Mouse (Mus musculus) urinary bladder, postnatal 25 days (tissue): Measurements from ENCODE around the gene Smim17.
"Not testable (repeated sequence)": the region's sequence is repeated elsewhere in the genome, so short reads cannot be mapped to it uniquely, and the experiment has no call there.

Source experiments
- DNase-seq: peaks from one replicate; pipeline ENCODE4 v3.0.0; 2022; ENCODE audit warnings: low spot score

The Smim17 gene

DNA sequence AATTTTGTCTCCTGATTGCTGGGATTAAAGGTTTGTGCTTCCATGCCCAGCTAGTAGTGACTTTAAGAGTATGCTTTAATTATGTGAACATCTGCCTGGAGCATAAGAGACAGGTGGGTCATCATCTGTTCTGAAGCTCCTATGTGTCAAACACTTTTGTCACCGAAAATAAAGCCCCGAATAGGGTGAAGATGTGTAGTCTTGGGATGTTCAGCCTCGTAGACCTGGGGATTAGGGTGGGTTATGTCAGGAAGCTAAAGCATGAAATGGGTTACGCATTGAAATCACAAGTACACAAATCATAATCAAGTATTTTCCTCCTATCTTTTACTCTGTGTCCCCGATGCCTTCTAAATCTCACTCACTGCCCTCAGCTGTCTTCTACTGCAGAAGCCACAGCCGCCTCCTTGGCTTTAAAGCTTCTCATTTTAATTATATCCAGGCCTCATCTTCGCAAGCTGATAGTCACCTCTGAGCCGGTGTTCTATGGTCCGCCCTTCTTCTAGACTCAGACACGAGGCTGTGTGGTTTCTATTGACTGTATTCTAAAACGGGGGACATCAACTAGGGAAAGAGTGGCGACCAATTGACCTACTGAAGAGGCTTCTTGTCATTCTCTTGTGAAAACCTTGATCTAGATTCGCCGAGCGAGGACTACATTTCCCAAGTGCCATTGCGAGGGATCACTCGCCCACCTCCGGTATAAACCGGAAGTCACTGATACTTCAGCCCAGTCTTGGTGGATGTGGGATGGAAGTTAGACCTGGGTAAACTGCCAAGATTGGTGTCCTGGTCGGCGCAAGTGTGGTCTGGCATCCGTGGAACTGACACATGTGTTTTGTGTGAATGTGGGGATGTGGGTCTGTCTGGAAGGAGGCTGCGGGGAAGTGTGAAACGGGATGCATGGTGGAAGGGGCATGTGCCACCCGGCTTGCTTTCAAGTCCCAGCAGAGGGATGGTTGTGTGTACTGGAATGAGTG, at the start of gene Smim17:
Gene Smim17, plus strand, starts transcription at position 720 of the 980 bp plus-strand sequence.
- DNase-seq: peak; percentile 11

- no peak for DNase-seq
Measured at GRCm38 (mm10) chr7:6358121-6358520, 40.4 kb upstream of the Smim17 start.

DNA sequence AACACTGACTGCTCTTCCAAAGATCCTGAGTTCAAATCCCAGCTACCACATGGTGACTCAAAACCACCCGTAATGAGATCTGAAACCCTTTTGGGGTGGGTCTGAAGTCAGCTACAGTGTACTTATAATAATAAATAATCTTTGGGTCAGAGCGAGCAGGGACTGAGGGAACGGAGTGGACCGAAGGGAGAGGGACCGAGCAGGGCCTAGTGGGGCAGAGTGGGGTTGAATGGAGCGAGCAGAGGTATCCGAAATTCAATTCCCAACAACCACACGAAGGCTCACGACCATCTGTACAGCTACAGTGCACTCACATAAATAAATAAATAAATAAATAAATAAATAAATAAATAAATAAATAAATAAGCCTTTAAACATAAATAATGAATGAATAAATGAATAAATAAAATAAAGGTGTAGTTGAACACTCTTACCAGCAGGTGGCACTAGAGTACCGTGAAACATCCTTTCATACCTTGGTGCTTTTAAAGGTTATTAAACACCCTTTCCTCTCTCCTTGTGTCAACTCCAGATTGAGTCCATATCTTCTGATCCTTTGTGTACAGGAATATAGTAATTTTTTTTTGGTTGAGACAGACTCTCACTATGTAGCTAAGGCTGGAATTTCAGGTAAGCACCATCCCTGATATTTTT, 39.5 kb upstream of the Smim17 start:
- DNase-seq: peak; percentile 12

GRCm38 (mm10) chr7:6360477-6361060, 37.9 kb upstream of the Smim17 start:
- no peak for DNase-seq

DNA sequence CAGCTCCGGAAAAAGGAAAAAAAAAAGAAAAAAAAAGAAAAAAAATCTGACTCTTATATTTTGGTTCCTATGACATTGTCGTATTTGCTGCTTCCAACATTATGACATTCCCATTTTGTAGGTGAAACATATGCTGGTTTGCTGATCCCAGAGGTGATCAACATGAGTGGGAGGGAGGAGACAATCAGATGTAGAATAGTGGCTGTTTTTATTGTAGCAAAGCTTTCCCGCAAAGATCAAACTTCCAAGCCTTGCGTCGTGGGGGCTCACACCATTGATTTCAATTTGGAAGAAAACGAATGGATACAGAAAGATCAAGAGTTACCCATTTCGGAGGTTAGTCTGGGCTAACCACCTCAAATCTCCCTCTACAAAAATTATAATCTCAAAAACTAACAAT, 36.8 kb upstream of the Smim17 start:
- DNase-seq: no peak

DNA sequence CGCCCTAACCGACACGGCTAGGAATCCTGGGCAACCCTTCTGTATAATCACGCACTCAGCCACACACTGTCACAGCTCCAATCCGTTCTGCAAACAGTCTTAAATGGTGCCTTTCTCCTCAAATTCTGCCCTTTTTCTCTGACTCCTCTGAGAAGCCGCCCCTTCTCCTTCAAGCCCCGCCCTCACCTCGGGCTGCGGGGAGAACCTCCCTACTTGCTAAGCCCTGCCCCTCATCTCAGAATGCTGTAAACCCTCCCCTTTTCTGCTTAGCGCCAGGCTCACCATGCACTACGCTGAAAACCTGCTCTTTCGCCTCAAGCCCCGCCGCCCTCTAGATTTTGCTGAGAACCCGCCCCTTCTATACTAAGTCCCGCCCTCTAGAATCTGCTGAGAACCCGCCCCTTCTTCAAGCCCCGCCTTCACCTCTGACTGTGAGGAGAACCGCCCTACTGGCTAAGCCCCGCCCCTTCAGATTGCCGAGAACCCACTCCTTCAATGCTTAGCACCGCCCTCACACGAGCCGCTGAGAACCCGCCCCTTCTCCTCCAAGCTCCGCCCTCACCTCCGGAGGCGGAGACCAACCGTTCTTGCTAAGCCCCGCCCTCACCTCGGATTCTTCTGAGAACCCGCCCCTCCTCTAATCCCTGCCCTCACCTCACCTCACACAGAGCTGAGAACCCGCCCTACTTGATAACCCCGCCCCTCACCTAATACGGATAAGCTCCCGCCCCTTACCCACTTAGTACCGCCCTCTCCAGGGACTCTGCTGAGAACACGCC, 36.1 kb upstream of the Smim17 start:
- DNase-seq: peak; percentile 96

DNA sequence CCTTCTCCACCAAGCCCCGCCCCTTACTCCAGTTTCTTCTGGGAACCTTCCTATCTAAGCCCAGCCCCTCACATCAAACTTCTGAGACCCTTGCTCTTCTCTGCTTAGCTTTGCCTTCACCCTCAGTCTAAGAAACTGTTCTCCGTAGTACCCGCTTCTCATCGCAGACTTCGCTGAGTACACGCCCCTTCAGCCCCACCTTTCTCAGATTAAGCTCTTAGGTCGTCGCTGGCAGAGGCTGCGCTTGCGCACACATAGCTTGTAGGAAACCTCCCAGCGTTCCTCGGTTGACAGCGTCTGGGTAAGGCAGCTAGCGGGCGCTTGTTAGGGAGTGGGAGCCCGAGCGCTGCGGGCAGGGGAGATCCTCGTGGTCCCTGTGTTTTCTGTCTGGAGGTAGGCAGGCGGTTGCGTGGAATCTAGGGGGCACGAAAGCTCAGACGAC, 35.4 kb upstream of the Smim17 start, which contains the start of gene Zfp78:
Gene Zfp78, plus strand, starts transcription at position 234 of the 442 bp plus-strand sequence.
- no peak for DNase-seq

DNA sequence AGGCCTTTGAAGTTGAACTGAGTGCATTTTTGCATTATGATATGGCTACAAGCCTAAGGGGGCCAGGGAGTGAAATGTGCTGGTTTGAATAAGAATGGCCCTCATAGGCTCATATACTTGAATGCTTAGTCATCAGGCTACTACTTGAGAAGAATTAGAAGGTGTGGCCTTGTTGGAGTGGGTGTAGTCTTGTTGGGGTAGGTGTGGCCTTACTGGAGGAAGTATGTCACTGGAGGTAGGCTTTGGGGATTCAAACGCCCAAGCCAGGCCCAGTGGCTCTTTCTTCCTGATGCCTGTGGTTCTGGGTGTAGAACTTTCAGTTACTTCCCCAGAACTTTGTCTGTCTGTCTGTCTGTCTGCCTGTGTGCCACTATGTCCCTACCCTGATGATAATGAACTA, 33.8 kb upstream of the Smim17 start:
- DNase-seq: no peak

GRCm38 (mm10) chr7:6367185-6367584, 31.3 kb upstream of the Smim17 start:
- DNase-seq: no peak

DNA sequence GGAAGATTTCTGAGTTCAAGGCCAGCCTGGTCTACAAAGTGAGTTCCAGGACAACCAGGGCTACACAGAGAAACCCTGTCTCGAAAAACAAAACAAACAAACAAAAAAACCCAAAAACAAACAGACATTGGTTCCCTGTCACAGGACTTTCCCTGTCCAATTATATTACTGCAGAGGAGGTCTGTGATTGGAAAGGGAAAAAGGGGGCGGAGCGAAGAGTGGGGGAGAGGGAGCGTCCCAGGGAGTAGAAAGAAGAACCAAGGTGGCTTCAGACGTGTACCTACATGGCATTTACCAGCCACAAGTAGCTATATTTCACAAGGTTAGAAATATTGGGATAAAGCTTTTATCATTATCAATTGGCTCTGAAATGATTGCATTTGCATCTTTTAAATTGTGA, 30.4 kb upstream of the Smim17 start:
- DNase-seq: not testable (repeated sequence)

DNA sequence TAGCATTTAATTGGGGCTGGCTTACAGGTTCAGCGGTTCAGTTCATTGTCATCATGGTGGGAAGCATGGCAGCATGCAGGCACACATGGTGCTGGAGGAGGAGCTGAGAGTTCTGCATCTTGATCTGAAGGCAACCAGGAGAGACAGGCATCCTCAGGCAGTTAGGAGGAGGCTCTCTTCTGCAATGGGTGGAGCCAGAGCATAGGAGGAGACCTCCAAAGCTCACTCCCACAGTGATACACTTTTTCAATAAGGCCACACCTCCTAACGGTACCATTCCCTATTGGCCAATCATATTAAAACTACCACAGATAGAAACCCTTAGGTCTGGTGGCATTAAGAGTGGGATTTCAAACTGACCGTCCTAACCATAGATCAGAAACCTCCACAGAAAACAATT, 29.1 kb upstream of the Smim17 start:
- no peak for DNase-seq

DNA sequence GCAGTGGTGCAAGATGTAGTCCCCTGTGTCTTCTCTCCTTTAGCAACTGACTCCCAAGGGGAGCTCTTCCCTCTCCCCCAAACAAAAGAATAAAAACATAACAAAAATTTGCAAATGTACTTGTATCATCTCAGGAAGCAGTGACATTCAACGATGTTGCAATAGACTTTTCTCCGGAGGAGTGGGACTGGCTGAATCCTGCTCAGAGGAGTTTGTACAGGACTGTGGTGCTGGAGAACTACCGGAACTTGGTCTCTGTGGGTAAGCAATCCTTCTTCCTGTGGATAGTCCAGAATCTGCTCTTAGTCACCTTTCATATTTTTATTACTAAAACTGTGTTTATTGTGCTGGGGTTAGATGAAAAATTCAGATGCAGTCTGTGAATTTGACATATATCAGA, 25.5 kb upstream of the Smim17 start:
- DNase-seq: no peak

DNA sequence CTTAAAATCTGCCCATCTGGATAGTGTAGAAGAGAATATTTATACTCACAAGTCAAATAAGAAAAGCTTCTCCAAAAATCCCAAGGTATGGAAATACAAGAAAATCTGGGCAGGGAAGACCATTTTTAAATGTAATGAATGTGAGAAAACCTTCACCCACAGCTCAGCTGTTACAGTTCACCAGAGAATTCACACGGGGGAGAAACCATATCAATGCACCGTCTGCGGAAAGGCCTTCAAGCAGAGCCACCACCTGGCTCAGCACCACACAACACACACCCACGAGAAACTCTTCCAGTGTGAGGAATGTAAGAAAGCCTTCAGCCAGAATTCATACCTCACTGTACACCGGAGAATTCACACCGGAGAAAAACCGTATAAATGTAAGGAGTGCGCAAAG, 20.1 kb upstream of the Smim17 start:
- DNase-seq: no peak

DNA sequence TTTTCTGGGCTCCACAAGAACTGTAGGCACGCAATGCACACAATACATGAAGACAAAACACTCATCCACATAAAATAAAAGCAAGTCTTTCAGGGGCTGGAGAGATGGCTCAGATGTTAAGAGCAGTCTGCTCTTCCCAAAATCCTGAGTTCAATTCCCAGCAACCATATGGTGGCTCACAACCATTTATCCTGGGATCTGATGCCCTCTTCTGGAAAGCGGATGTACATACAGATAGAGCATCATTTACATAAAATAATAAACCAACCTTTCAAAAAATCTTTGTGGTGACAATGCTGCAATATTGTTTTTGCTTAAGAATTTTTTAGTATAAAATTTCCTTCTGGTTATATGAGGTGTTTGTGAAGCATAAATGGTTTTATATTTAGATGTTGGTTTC, 17.1 kb upstream of the Smim17 start:
- DNase-seq: no peak

DNA sequence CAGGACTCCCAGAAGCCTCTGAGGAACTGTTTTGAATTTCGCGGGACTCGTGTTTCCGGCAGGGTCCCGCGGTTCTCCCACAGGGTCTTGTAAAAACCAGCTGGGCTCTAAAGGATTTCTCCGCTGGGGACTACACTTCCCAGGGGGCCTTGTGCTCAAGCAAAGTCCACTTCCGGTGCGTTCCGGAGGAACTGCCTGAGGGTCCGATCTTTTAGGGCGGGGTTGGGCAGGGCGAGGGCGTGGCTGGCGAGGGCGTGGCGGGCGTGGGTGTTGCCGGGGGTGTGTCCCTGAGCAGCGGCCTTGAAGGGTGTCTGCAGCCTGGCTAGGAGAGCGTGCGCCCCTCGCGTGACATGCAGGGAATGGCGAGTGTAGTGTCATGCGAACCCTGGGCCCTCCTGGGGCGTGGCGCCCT, 15.5 kb upstream of the Smim17 start, which contains the start of gene Zfp28:
Gene Zfp28, plus strand, starts transcription at position 252 of the 412 bp plus-strand sequence.
- DNase-seq: peak; percentile 85

GRCm38 (mm10) chr7:6384011-6384410, 14.5 kb upstream of the Smim17 start:
- no peak for DNase-seq

GRCm38 (mm10) chr7:6386995-6387394, 11.5 kb upstream of the Smim17 start:
- no peak for DNase-seq

DNA sequence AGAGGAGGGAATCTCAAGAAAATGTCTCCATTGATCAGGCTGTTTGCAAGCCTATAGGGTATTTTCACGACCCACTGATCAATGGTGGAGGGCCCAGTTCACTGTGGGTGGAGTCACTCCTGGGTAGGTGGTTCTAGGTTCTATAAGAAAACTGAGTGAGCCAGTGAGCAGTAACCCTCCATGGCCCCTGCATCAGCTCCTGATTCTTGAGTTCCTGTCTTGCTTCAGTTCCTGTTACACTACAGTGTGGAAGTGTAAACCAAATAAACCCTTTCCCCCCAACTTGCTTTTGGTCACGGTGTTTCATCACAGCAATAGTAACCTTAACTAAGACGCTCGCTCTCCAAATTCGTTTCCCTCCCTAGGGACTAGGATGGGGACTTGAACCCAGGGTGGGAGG, 9.5 kb upstream of the Smim17 start:
- no peak for DNase-seq

DNA sequence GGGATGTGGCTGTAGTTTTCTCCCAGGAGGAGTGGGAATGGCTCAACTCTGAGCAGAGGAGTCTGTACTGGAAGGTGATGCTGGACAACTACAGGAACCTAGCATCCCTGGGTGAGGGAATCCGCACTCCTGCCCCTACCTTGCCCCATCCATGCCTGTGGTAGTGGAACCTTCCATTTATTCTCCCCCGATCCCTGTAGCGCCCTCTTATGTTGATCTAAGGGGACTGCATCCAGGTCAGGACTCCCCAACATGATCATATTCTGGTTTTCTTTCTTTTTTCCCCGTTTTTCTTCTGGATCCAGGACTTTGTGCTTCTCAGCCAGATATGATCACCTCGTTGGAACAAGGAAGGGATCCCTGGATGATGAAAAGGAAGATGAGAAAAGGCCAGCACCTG, 9.1 kb upstream of the Smim17 start:
- DNase-seq: no peak

- DNase-seq: peak; percentile 97
Measured at GRCm38 (mm10) chr7:6410043-6410442, 11.5 kb downstream of the Smim17 start, which contains the start of gene Gm20715. TSS of gene Gm20715 (plus strand) at chr7:6410277.

DNA sequence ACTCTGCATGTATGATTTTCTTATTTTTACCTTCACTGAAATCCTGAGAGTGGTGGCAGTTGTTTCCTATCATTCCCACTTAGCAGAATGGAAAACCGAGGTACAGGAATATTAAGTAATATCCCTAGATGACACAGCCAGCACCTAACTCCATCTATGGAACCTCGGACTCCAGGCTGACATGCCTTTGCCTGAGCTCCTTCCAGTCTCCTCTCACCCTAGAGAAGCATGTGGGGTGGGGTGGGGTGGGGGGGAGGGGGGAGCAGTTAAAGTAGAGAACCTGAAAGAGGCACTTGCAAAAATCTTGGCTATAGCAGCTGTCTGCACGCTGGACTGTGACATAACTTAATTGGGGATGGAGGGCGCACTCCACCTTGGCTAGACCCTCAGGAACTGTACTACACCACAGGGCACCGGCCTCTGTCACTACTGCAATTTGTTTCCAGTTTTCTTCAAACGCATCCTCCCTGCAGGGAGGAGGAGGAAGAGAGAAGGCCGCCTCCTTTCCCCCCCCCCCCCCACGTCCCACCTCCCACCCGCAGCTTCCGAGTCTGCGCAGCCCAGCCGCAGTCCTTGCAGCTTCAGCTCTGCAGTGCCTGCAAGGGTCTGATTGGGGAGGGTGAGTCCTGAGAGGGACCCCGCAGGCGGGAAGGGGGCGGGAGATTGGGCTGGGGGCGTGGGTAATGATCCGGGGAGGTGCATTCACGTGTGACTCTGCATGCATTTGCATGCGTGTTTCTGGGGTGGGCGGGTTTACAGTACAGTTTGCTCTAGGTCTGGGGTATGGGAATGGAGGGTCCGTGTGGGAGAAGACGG, 16.3 kb downstream of the Smim17 start:
- no peak for DNase-seq
